In genomic region chr11:32320507-32321195, GRCm38 (mm10) we compare ENCODE assay signal across 16 mouse cellular contexts. TPM values are rescaled to one million over a fixed set of nuclear protein-coding genes. Genes with fewer than 3 reads are reported as not detected.
A peak's percentile ranks its signal among the peaks of the same experiment; 100 is the strongest.
DNase-seq lines count a peak whose midpoint lies in the region; ATAC-seq and TF ChIP-seq lines count a peak whose summit lies in the region.
"Had no signal": no experiment of that assay in that cellular context is flagged by ENCODE, and none has a peak within 500 bp of the region (broad histone marks: within the 10 kb centered on the region; RNA-seq: fewer than 3 reads in every experiment).

No protein-coding gene starts in this region.

- peaks cover 8% of the 10 kb centered on the region for H3K4me1 ChIP-seq in heart, embryonic 10.5 days
- H3K4me1 ChIP-seq in limb, embryonic 13.5 days: no peaks in the 10 kb centered on the region

- peak; percentile 26; the same call in 1 of the 2 replicates for ATAC-seq in limb, embryonic 13.5 days (ENCODE audit: low FRiP score, low read depth)
- no peak for ATAC-seq in monocyte, adult 5-6 weeks (replicated peaks; ENCODE audit: insufficient number of reproducible peaks, low FRiP score, low TSS enrichment, poor library complexity, severe bottlenecking)
- ATAC-seq: CD4-positive, CD25-positive, alpha-beta regulatory T cell, adult 4 months; forebrain, embryonic 16.5 days had no signal

- peaks cover 19% of the 10 kb centered on the region; the same call in 1 of the 2 replicates for H3K27me3 ChIP-seq in heart, embryonic 10.5 days (ENCODE audit: insufficient read depth, poor library complexity, severe bottlenecking)
- H3K27me3 ChIP-seq in limb, embryonic 13.5 days: no peaks in the 10 kb centered on the region

- H3K36me3 ChIP-seq in heart, embryonic 10.5 days: no peaks in the 10 kb centered on the region
- H3K36me3 ChIP-seq in limb, embryonic 13.5 days: no peaks in the 10 kb centered on the region

- no peak for TF ChIP-seq CTCF in gastrocnemius, adult 2 months (IDR thresholded peaks at IDR 0.05)

- no peak overlapping the region for H3K9ac ChIP-seq in limb, embryonic 13.5 days

- H3K4me2 ChIP-seq in limb, embryonic 13.5 days (replicated peaks): no peak overlapping the region

- intact Hi-C loops in gastrocnemius, adult 2 months (cut with DNase I): loop anchor here (5.0 to 10.0 kb wide), 3 partner anchors 33 to 138 kb away; partner anchors contain the start of gene Hbq1b

- 59% methylated on average over 11 of the region's 11 CpGs for WGBS in heart, embryonic 10.5 days
- WGBS in limb, embryonic 13.5 days: 68% methylated on average over 11 of the region's 11 CpGs

- H3K4me3 ChIP-seq in heart, embryonic 10.5 days: no peak overlapping the region
- H3K4me3 ChIP-seq in limb, embryonic 13.5 days: no peak overlapping the region
- no peak overlapping the region for H3K4me3 ChIP-seq in gastrocnemius, adult 2 months

- peak overlapping the region; percentile 29 for H3K27ac ChIP-seq in heart, embryonic 10.5 days
- H3K27ac ChIP-seq in limb, embryonic 13.5 days: no peak overlapping the region
- no peak overlapping the region for H3K27ac ChIP-seq in gastrocnemius, adult 2 months
- H3K27ac ChIP-seq: hindbrain, postnatal 0 days had no signal

- no peaks in the 10 kb centered on the region for H3K9me3 ChIP-seq in heart, embryonic 10.5 days
- no peaks in the 10 kb centered on the region for H3K9me3 ChIP-seq in limb, embryonic 13.5 days

- no peak for DNase-seq in heart, embryonic 10.5 days (ENCODE audit: low spot score)
- DNase-seq in heart, adult 18-20 months: no peak
- DNase-seq in 3134 (ENCODE audit: extremely low read depth, insufficient read length, low spot score) (peak; percentile 25), NIH3T3 (ENCODE audit: low read depth) (peak; percentile 24)
- no peak for DNase-seq in gastrocnemius, adult 2 months
- DNase-seq in cerebellum, postnatal 25 days: no peak

RNA-seq across cellular contexts. Expression of gene Hbq1a, which starts 20.8 kb away (rescaled TPM):
- polyA plus RNA-seq in heart, embryonic 10.5 days (2016; fragmentation: Nextera tagmentation; extraction: Ambion mirVana): not detected in 2 replicates
- total RNA-seq in heart, adult 18-20 months (2021): 1 to 10 TPM in 1 of 2 experiments, under 1 TPM in 1; 0.87 to 1.2 TPM
- 0.39 and 0.46 TPM in 2 replicates for polyA plus RNA-seq in limb, embryonic 13.5 days (2015; fragmentation: Nextera tagmentation; extraction: Ambion mirVana)
- total RNA-seq in gastrocnemius, adult 2 months (2021): not detected
- not detected in 3 replicates for total RNA-seq in monocyte, adult 5-6 weeks (2017)
- total RNA-seq: gastrocnemius, postnatal 36 days; heart, postnatal 10 days; neutrophil, adult 5-6 weeks had no signal
- polyA plus RNA-seq: CD4-positive, CD25-positive, alpha-beta regulatory T cell, adult 4 months; kidney, embryonic 14.5 days had no signal

RNA-seq across cellular contexts. Expression of gene Hba-a2, which starts 24.4 kb away (rescaled TPM):
- 9,075 and 12,184 TPM in 2 replicates for polyA plus RNA-seq in heart, embryonic 10.5 days (2016; fragmentation: Nextera tagmentation; extraction: Ambion mirVana)
- 1,000 to 10,000 TPM; 8,094 to 8,438 TPM for total RNA-seq in heart, adult 18-20 months (2021)
- polyA plus RNA-seq in limb, embryonic 13.5 days (2015; fragmentation: Nextera tagmentation; extraction: Ambion mirVana): 10,014 and 10,405 TPM in 2 replicates
- total RNA-seq in gastrocnemius, adult 2 months (2021): 100 to 1,000 TPM; 153 to 208 TPM
- 1,478 to 24,418 TPM (median 22,273 TPM) in 3 replicates for total RNA-seq in monocyte, adult 5-6 weeks (2017)

RNA-seq across cellular contexts. Expression of gene Sh3pxd2b, which starts 27.0 kb away (rescaled TPM):
- polyA plus RNA-seq in heart, embryonic 10.5 days (2016; fragmentation: Nextera tagmentation; extraction: Ambion mirVana): 14.9 and 16.8 TPM in 2 replicates
- 1 to 10 TPM; 5.9 to 6.1 TPM for total RNA-seq in heart, adult 18-20 months (2021)
- polyA plus RNA-seq in limb, embryonic 13.5 days (2015; fragmentation: Nextera tagmentation; extraction: Ambion mirVana): 25.9 and 31.3 TPM in 2 replicates
- 1 to 10 TPM; 2.5 to 7.1 TPM for total RNA-seq in gastrocnemius, adult 2 months (2021)
- 0.49 TPM in 1 of 3 replicates, not detected in the others for total RNA-seq in monocyte, adult 5-6 weeks (2017)

RNA-seq across cellular contexts. Expression of gene Hbq1b, which starts 33.9 kb away (rescaled TPM):
- 13.9 and 16.8 TPM in 2 replicates for polyA plus RNA-seq in heart, embryonic 10.5 days (2016; fragmentation: Nextera tagmentation; extraction: Ambion mirVana)
- total RNA-seq in heart, adult 18-20 months (2021): 1 to 10 TPM in 1 of 2 experiments, not detected in 1; 1.4 TPM
- 1.8 and 3.2 TPM in 2 replicates for polyA plus RNA-seq in limb, embryonic 13.5 days (2015; fragmentation: Nextera tagmentation; extraction: Ambion mirVana)
- not detected for total RNA-seq in gastrocnemius, adult 2 months (2021)
- 6.8 TPM in 1 of 3 replicates, not detected in the others for total RNA-seq in monocyte, adult 5-6 weeks (2017)
- total RNA-seq: gastrocnemius, postnatal 36 days; left cerebral cortex, postnatal 36 days had no signal
- polyA plus RNA-seq: CD4-positive, CD25-positive, alpha-beta regulatory T cell, adult 4 months had no signal

RNA-seq across cellular contexts. Expression of gene Hba-a1, which starts 37.3 kb away (rescaled TPM):
- 4,954 and 6,566 TPM in 2 replicates for polyA plus RNA-seq in heart, embryonic 10.5 days (2016; fragmentation: Nextera tagmentation; extraction: Ambion mirVana)
- 1,000 to 10,000 TPM; 7,280 to 8,683 TPM for total RNA-seq in heart, adult 18-20 months (2021)
- 4,235 and 4,311 TPM in 2 replicates for polyA plus RNA-seq in limb, embryonic 13.5 days (2015; fragmentation: Nextera tagmentation; extraction: Ambion mirVana)
- 100 to 1,000 TPM; 219 to 309 TPM for total RNA-seq in gastrocnemius, adult 2 months (2021)
- 197 to 2,631 TPM (median 2,328 TPM) in 3 replicates for total RNA-seq in monocyte, adult 5-6 weeks (2017)

Comparison
In these comparisons a context has a peak if more than half of its experiments do, and no peak if none do; other contexts are left out.
1. DNase-seq: peak in 3134 (single experiment) and NIH3T3 (single experiment); none in heart, embryonic 10.5 days (single experiment), heart, adult 18-20 months (0 of 2), gastrocnemius, adult 2 months (single experiment) and cerebellum, postnatal 25 days (0 of 2).